Mouse (Mus musculus): ENCODE results near the gene Card10.

The Card10 gene

DNA sequence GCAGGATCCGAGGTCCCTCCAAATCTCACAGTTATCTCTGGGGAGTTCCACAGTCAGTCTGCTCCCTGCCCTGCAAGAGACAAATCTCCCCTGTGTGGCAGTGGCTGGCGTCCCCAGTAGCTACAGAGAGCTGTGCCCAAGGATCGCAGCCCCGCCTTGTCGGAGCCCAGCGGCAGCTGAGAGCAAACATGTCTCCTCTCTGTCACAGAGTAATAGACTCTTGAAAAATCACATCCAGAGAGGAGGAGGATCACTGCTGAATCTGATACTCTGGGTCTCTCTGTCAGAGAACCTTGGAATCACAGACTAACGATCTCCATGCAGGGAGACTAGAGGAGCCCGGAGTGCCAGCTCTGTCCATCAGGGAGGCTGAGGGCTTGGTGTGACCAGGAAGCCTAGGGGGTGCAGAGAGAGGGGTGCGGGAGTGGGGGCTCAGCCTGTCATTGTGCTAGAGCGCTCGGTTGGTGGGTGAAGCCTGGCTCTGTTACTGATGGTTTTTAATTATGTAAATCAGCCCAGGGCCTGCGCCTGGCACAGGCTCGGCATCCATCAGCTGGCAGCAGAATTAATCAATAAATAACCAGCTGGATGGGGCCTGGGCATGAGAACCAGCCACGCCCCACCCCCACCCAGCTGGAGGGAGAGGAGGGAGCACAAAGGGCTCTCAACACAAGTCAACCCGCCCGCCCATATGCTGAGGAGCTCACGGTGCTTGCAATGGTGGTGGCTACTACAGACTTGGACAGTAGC is 67.2 kb downstream of the Card10 start:
- ATAC-seq (ENCODE audit: low TSS enrichment) = peak; percentile 44; the same call in 1 of the 2 replicates

DNA sequence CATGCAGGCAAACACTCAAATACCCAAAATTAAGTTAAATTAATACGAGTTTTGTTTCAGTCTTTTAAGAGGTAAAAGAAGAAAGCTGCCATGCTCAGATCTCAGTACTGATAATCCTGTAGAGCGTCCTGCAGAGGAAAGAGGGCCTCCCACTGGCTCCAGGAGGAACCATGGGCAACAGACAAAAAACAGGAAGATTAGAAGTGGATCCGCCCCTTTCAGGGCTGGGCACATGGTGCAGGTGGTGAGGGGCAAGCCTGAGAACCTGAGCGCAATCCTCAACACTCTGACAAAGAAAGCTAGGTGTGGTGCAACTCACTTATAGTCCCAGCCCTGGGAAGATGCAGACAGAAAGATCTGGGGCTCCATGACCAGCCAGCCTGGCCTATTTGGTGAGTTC is 71.0 kb downstream of the Card10 start:
- ATAC-seq (ENCODE audit: low TSS enrichment) = no peak

DNA sequence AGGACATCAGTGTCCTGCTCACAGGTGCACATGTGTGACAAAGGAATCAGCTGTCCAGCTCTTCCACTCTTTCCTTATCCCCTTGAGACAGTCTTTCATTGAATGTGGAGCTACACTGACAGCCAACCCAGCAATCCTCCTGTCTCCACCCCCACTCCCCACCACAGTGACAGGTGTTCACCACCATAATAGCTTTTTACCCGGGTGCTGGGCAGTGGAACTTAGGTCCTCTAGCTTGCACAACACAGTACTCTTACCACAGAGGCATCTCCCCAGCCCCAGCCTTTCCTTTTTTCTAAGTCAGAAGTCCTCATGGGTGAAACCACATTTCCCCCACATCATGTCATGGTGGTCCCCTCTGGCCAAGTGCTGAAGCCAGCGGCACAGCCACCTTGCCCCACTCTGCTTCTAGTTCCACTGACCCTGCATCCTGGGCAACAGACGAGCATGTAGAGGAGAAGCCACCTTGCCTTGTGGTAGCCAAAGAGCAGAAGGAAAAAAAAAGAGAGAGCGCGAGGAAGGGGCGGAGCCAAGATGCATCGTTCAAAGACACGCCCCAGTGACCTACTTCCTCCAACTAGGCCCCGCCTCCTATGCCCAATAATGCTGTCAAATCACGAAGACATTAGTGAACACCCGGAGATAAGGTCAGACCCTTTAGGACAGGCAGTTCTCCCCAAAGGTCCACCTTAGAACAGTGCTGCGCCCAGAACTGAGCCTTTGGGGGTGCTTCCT is 72.4 kb downstream of the Card10 start:
- ATAC-seq (ENCODE audit: low TSS enrichment) = no peak

DNA sequence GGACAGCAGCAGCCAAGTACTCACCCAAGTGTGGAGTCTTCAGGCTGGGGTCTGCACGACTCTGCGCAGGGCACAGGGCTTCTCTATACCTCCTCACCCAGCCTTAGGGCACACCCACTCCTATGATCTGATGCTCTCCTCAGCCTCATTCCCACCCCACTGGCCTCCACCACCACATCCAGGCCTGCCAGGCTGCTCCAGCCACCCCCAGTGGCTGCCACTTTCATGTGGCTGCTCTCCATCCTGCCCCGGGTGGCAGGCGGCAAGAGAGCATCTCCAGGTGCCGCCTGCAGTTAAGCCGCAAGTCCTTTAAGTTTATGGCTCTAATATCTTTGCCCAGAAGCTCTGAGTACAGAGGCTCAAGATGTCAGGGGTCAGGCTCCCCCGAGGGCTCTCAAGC is 76.1 kb downstream of the Card10 start:
- no peak for ATAC-seq (ENCODE audit: low TSS enrichment)

Measured in frontal cortex, adult (tissue).